Comparison of ENCODE assay signal across 11 mouse cellular contexts in genomic region chr14:74871220-74871619, GRCm38 (mm10).
DNase-seq lines count a peak whose midpoint lies in the region; ATAC-seq and TF ChIP-seq lines count a peak whose summit lies in the region.
"Had no signal": no experiment of that assay in that cellular context is flagged by ENCODE, and none has a peak within 500 bp of the region (broad histone marks: within the 10 kb centered on the region; RNA-seq: fewer than 3 reads in every experiment).

No protein-coding gene starts in this region.

- H3K36me3 ChIP-seq in kidney, adult 2 months (ENCODE audit: control insufficient read depth, insufficient read depth, low read length) = no peaks in the 10 kb centered on the region
- H3K36me3 ChIP-seq in lung, embryonic 15.5 days = peaks cover 2% of the 10 kb centered on the region; the same call in 1 of the 2 replicates
- H3K36me3 ChIP-seq: forebrain, embryonic 10.5 days; hindbrain, embryonic 15.5 days had no signal

- TF ChIP-seq POLR2A in kidney, adult 2 months (IDR thresholded peaks at IDR 0.05; ENCODE audit: low read depth, low read length) = no peak

- intact Hi-C loops in gastrocnemius, adult 2 months (cut with DNase I) = no loop called here

- H3K4me1 ChIP-seq in kidney, adult 2 months (ENCODE audit: control insufficient read depth, insufficient read depth, low read length) = peaks cover 12% of the 10 kb centered on the region
- peaks cover 71% of the 10 kb centered on the region for H3K4me1 ChIP-seq in lung, embryonic 15.5 days

- H3K4me3 ChIP-seq in kidney, adult 2 months (ENCODE audit: insufficient read depth, low read depth, low read length) = no peak overlapping the region
- H3K4me3 ChIP-seq in lung, embryonic 15.5 days = no peak overlapping the region
- H3K4me3 ChIP-seq in gastrocnemius, adult 2 months = no peak overlapping the region
- H3K4me3 ChIP-seq: forebrain, embryonic 10.5 days; hindbrain, embryonic 15.5 days had no signal

- no peak overlapping the region for H3K9ac ChIP-seq in lung, embryonic 15.5 days
- H3K9ac ChIP-seq: hindbrain, embryonic 15.5 days had no signal

- TF ChIP-seq CTCF in kidney, adult 2 months (conservative IDR thresholded peaks at IDR 0.05; ENCODE audit: insufficient read depth, insufficient read length, low read depth, low read length) = no peak
- TF ChIP-seq CTCF in gastrocnemius, adult 2 months (IDR thresholded peaks at IDR 0.05) = no peak

- peak; percentile 38 for DNase-seq in cerebellum, adult 11-12 months
- peak; percentile 33 for DNase-seq in cerebellum, adult 9-11 months
- peak; percentile 60 for DNase-seq in kidney, adult 2 months
- DNase-seq in gastrocnemius, adult 2 months = no peak
- no peak for DNase-seq in layer of hippocampus, adult 18-20 months (ENCODE audit: low spot score in 2 of 2)

- H3K27me3 ChIP-seq in kidney, adult 2 months (replicated peaks; ENCODE audit: control insufficient read depth, insufficient read depth, low read length) = no peaks in the 10 kb centered on the region
- no peaks in the 10 kb centered on the region for H3K27me3 ChIP-seq in lung, embryonic 15.5 days
- H3K27me3 ChIP-seq: hindbrain, embryonic 15.5 days had no signal

- no peak overlapping the region for H3K27ac ChIP-seq in kidney, adult 2 months (ENCODE audit: insufficient read depth, low read depth, low read length)
- H3K27ac ChIP-seq in lung, embryonic 15.5 days = peak overlapping the region; percentile 79
- no peak overlapping the region for H3K27ac ChIP-seq in gastrocnemius, adult 2 months
- H3K27ac ChIP-seq: forebrain, embryonic 10.5 days; hindbrain, embryonic 15.5 days had no signal

- no peak for ATAC-seq in cerebellum, adult (ENCODE audit: insufficient number of reproducible peaks, low FRiP score, low TSS enrichment)
- ATAC-seq in lung, embryonic 15.5 days (ENCODE audit: borderline replicate concordance, extremely low read depth, low FRiP score, low TSS enrichment) = peak; percentile 72
- no peak for ATAC-seq in inflammation-experienced regulatory T-cells, adult 6 months
- ATAC-seq: midbrain, embryonic 16.5 days had no signal

- WGBS in kidney, adult 2 months = 47% methylated on average over 4 of the region's 4 CpGs
- WGBS in lung, embryonic 15.5 days = 28% methylated on average over 4 of the region's 4 CpGs

- no peak overlapping the region for H3K4me2 ChIP-seq in lung, embryonic 15.5 days
- H3K4me2 ChIP-seq: hindbrain, embryonic 15.5 days had no signal

- H3K9me3 ChIP-seq in lung, embryonic 15.5 days = no peaks in the 10 kb centered on the region
- H3K9me3 ChIP-seq: forebrain, embryonic 10.5 days; hindbrain, embryonic 15.5 days had no signal

Comparison
In these comparisons a context has a peak if more than half of its experiments do, and no peak if none do; other contexts are left out.
1. DNase-seq: peak in cerebellum, adult 11-12 months (single experiment), cerebellum, adult 9-11 months (single experiment) and kidney, adult 2 months (single experiment); none in gastrocnemius, adult 2 months (single experiment) and layer of hippocampus, adult 18-20 months (0 of 2).